Mouse (Mus musculus) midbrain, embryonic 11.5 days (tissue): ENCODE measurements at regions not wholly inside any gene's neighbourhood (a gene's known extent, or its start where the extent isn't known, plus 50 kb on each side); places are given as distances from the start of the nearest gene placed in this dataset.

Experiments
- ATAC-seq: fragments of 200-750 bp; cut with Nextera tagmentation; 2 replicates; pipeline ENCODE4 v1.8.0; 2017; ENCODE audit warnings: moderate TSS enrichment, moderate library complexity; ENCODE audit not compliant: low FRiP score
- DNase-seq: peaks from one replicate; pipeline ENCODE4 v3.0.0; 2015; ENCODE audit warnings: low spot score; ENCODE audit errors: missing footprints
- H3K27ac ChIP-seq: fragments of 300-500 bp; sonication (generic); 2 replicates; pipeline ENCODE4 v1.5.1; 2014; ENCODE audit warnings: low read depth, low read length
- H3K27me3 ChIP-seq: fragments of 300-500 bp; sonication (generic); 2 replicates; pipeline ENCODE4 v1.6.1; 2014; ENCODE audit warnings: mild to moderate bottlenecking, low read length, moderate library complexity, mixed read lengths; ENCODE audit not compliant: control insufficient read depth, insufficient read depth
- H3K36me3 ChIP-seq: fragments of 300-500 bp; sonication (generic); 2 replicates; pipeline ENCODE4 v1.6.1; 2014; ENCODE audit warnings: mild to moderate bottlenecking, low read length, moderate library complexity, mixed read lengths; ENCODE audit not compliant: control insufficient read depth, insufficient read depth
- H3K4me1 ChIP-seq: fragments of 300-500 bp; sonication (generic); 2 replicates; pipeline ENCODE4 v1.6.1; 2014; ENCODE audit warnings: low read length; ENCODE audit not compliant: control insufficient read depth, insufficient read depth
- H3K4me2 ChIP-seq: fragments of 300-500 bp; sonication (generic); 2 replicates; pipeline ENCODE4 v1.6.1; 2014; ENCODE audit warnings: mild to moderate bottlenecking, moderate library complexity
- H3K4me3 ChIP-seq: fragments of 300-500 bp; sonication (generic); 2 replicates; pipeline ENCODE4 v1.5.1; 2014; ENCODE audit warnings: low read depth, low read length
- H3K9ac ChIP-seq: fragments of 300-500 bp; sonication (generic); 2 replicates; pipeline ENCODE4 v1.6.1; 2014; ENCODE audit warnings: low read length
- H3K9me3 ChIP-seq: fragments of 300-500 bp; sonication (generic); 2 replicates; pipeline ENCODE4 v1.6.1; 2016; ENCODE audit warnings: low read length; ENCODE audit not compliant: control insufficient read depth
- WGBS: fragments of 180-500 bp; shearing (Covaris S2); extraction: QIAGEN DNeasy Blood & Tissue Kit; methylation state at CpG from one replicate; pipeline ENCODE4 v1.1.7; 2014; 5-methylcytosine and 5-hydroxymethylcytosine counted together

GRCm38 (mm10) chr5:126650415-126650814 is 591.2 kb upstream of the Tmem132c start:
- 88% methylated on average over 7 of the region's 7 CpGs for WGBS
- no peak for ATAC-seq
- Histone ChIP-seq H3K4me2 (no peak overlapping the region), H3K9ac (no peak overlapping the region), H3K9me3 (no peaks in the 10 kb centered on the region), H3K36me3 (no peaks in the 10 kb centered on the region), H3K27ac (no peak overlapping the region), H3K4me1 (no peaks in the 10 kb centered on the region), H3K4me3 (no peak overlapping the region), H3K27me3 (no peaks in the 10 kb centered on the region)
- no peak for DNase-seq

- Histone ChIP-seq H3K4me1 (no peaks in the 10 kb centered on the region), H3K9me3 (no peaks in the 10 kb centered on the region), H3K4me2 (no peak overlapping the region), H3K4me3 (no peak overlapping the region), H3K36me3 (no peaks in the 10 kb centered on the region), H3K27me3 (no peaks in the 10 kb centered on the region), H3K9ac (no peak overlapping the region), H3K27ac (no peak overlapping the region)
- ATAC-seq: no peak
- DNase-seq: peak; percentile 84
- WGBS: 21% methylated on average over 3 of the region's 3 CpGs
Measured at GRCm38 (mm10) chr5:126651367-126651766, 590.2 kb upstream of the Tmem132c start.

GRCm38 (mm10) chr5:126662648-126663047 is 579.0 kb upstream of the Tmem132c start:
- no peak overlapping the region for H3K4me3 ChIP-seq
- H3K9me3 ChIP-seq: no peaks in the 10 kb centered on the region; the same call in 1 of the 2 replicates
- H3K27ac ChIP-seq: no peak overlapping the region
- H3K4me2 ChIP-seq: no peak overlapping the region
- H3K4me1 ChIP-seq: no peaks in the 10 kb centered on the region
- ATAC-seq (no peak), DNase-seq (no peak)
- no peaks in the 10 kb centered on the region for H3K27me3 ChIP-seq
- H3K36me3 ChIP-seq: no peaks in the 10 kb centered on the region
- WGBS: 86% methylated on average over 4 of the region's 4 CpGs
- H3K9ac ChIP-seq: no peak overlapping the region

GRCm38 (mm10) chr5:126671156-126671555 is 570.5 kb upstream of the Tmem132c start:
- peak; percentile 95 for DNase-seq
- Histone ChIP-seq H3K4me2 (no peak overlapping the region), H3K27ac (no peak overlapping the region), H3K27me3 (no peaks in the 10 kb centered on the region), H3K9me3 (no peaks in the 10 kb centered on the region; the same call in 1 of the 2 replicates), H3K9ac (no peak overlapping the region), H3K36me3 (no peaks in the 10 kb centered on the region), H3K4me1 (no peaks in the 10 kb centered on the region), H3K4me3 (no peak overlapping the region)
- 66% methylated on average over 1 of the region's 1 CpGs for WGBS
- no peak for ATAC-seq

GRCm38 (mm10) chr5:126680262-126680661 is 561.3 kb upstream of the Tmem132c start:
- H3K27me3 ChIP-seq: no peaks in the 10 kb centered on the region
- H3K4me3 ChIP-seq: no peak overlapping the region
- H3K9me3 ChIP-seq: no peaks in the 10 kb centered on the region
- H3K4me2 ChIP-seq: no peak overlapping the region
- no peaks in the 10 kb centered on the region for H3K36me3 ChIP-seq
- no peak overlapping the region for H3K27ac ChIP-seq
- no peak for DNase-seq
- no peak for ATAC-seq
- WGBS: 77% methylated on average over 6 of the region's 6 CpGs
- no peaks in the 10 kb centered on the region for H3K4me1 ChIP-seq
- H3K9ac ChIP-seq: no peak overlapping the region

- Histone ChIP-seq H3K36me3 (no peaks in the 10 kb centered on the region), H3K4me1 (no peaks in the 10 kb centered on the region), H3K27ac (no peak overlapping the region), H3K27me3 (no peaks in the 10 kb centered on the region), H3K9me3 (no peaks in the 10 kb centered on the region), H3K4me2 (no peak overlapping the region), H3K9ac (no peak overlapping the region), H3K4me3 (no peak overlapping the region)
- WGBS: 55% methylated on average over 4 of the region's 4 CpGs
- DNase-seq: no peak
- ATAC-seq: no peak
Measured at GRCm38 (mm10) chr5:126699314-126699713, 542.3 kb upstream of the Tmem132c start.

- no peaks in the 10 kb centered on the region for H3K9me3 ChIP-seq
- no peak overlapping the region for H3K4me3 ChIP-seq
- no peak for DNase-seq
- no peaks in the 10 kb centered on the region for H3K4me1 ChIP-seq
- H3K36me3 ChIP-seq: no peaks in the 10 kb centered on the region
- WGBS: 78% methylated on average over 8 of the region's 8 CpGs
- H3K27me3 ChIP-seq: no peaks in the 10 kb centered on the region
- no peak overlapping the region for H3K4me2 ChIP-seq
- no peak for ATAC-seq
- no peak overlapping the region for H3K9ac ChIP-seq
- H3K27ac ChIP-seq: no peak overlapping the region
Measured at GRCm38 (mm10) chr5:126703516-126704282, 537.9 kb upstream of the Tmem132c start.

GRCm38 (mm10) chr5:126705871-126706270 is 535.7 kb upstream of the Tmem132c start:
- no peaks in the 10 kb centered on the region for H3K27me3 ChIP-seq
- no peak for DNase-seq
- H3K4me2 ChIP-seq: no peak overlapping the region
- no peaks in the 10 kb centered on the region for H3K9me3 ChIP-seq
- 77% methylated on average over 11 of the region's 11 CpGs for WGBS
- H3K27ac ChIP-seq: no peak overlapping the region
- no peaks in the 10 kb centered on the region for H3K36me3 ChIP-seq
- no peak for ATAC-seq
- no peaks in the 10 kb centered on the region for H3K4me1 ChIP-seq
- H3K4me3 ChIP-seq: no peak overlapping the region
- H3K9ac ChIP-seq: no peak overlapping the region

- Histone ChIP-seq H3K9me3 (no peaks in the 10 kb centered on the region), H3K4me2 (no peak overlapping the region), H3K36me3 (no peaks in the 10 kb centered on the region), H3K4me3 (no peak overlapping the region), H3K9ac (no peak overlapping the region), H3K4me1 (no peaks in the 10 kb centered on the region), H3K27ac (no peak overlapping the region), H3K27me3 (no peaks in the 10 kb centered on the region)
- 83% methylated on average over 4 of the region's 4 CpGs for WGBS
- ATAC-seq: no peak
- DNase-seq: no peak
Measured at GRCm38 (mm10) chr5:126706701-126707100, 534.9 kb upstream of the Tmem132c start.
